Mouse (Mus musculus) kidney, postnatal 10 days (tissue): ENCODE data around the gene Tlcd2.

Source experiments
- DNase-seq: peaks from one replicate; pipeline ENCODE4 v3.0.0; 2021; ENCODE audit warnings: mixed read lengths

Tlcd2 gene

DNA sequence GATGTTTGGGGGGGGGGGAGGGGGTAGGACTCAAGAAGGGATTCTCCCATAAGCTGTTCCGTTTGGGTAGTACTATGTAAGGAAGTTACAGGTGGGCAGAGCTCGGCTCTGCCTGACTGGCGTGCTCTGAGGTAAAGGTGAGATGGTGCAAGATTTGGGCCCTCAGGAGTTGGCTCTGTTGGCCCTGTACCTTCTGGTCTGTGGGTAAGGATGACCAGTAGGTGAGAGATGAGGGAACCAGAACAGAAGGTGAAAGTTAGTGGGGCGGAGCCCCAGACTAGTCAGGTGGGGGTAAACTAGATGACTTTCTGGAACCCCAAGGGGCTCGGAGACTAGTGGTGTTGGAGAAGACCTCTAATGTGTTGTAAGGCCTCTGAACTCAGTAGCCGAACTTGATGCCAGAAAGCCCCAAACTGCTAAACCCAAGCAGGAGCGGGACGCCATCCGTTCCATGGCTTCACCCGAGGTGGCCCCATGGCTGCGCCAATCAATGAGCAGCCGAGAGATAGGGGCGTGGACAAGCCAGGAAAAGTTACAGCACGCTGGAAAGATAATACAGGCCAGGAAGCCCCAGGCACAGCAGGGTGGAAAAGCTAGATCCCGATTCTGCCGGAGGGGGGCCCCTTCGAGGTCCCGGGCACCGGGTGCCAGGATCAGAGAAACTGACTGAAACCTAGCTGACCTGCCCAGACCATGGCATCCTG is 6.1 kb downstream of the Tlcd2 start:
- DNase-seq, result peak; percentile 80

DNA sequence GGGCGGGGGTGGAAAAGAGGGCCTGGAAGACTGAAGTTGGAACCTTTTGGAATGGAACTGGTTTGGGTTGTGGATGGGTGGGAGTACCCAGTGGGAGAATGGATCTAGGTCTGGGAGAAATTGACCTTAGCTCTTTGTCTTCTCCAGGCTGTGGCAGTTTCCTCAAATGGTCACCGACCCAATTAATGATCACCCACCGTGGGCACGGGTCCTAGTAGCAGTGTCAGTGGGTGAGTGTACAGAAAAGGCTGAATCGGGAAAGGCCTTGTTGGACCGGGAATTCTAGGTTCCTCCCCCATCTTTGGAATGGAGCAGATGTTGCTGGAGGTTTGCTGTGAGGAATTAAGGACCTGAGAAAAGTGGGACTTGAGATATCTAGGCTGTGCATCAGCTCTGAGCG is 6.9 kb downstream of the Tlcd2 start:
- no peak for DNase-seq

DNA sequence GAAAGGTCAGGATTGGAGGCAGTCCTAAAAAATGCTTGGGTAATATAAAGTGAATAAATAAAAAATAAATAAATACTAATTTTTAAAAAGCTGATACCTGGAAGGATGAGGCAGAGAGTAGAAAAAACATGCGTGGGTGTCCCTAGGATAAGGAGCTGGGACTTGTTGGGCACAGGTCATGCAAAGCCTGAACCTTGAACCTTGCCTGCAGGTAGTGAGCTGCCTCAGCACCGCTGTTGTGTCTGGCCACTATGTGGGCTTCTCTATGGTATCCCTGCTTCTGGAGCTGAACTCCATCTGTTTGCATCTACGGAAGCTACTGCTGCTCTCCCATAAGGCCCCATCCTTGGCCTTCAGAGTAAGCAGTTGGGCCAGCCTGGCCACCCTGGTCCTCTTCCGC is 7.7 kb downstream of the Tlcd2 start:
- DNase-seq, result no peak

DNA sequence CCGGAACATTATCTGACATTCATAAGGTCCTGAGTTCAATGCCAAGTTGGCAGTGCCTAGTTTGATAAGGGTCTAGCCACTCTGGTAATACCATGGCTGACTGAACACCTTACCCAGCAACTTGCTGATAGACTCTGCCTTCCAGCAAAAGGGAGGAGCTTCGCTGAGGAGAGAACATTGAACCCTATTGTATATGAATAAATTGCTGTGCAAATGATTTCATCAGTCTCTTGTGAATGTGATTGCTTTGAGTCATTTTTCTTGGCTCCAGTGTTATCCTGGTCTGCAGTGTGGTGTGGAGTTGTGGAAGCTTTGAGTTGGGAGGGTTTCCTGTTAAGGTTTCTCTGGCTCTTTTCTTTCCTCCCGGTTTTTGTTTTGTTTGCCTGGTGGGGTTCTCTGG is 9.2 kb downstream of the Tlcd2 start:
- no peak for DNase-seq

DNA sequence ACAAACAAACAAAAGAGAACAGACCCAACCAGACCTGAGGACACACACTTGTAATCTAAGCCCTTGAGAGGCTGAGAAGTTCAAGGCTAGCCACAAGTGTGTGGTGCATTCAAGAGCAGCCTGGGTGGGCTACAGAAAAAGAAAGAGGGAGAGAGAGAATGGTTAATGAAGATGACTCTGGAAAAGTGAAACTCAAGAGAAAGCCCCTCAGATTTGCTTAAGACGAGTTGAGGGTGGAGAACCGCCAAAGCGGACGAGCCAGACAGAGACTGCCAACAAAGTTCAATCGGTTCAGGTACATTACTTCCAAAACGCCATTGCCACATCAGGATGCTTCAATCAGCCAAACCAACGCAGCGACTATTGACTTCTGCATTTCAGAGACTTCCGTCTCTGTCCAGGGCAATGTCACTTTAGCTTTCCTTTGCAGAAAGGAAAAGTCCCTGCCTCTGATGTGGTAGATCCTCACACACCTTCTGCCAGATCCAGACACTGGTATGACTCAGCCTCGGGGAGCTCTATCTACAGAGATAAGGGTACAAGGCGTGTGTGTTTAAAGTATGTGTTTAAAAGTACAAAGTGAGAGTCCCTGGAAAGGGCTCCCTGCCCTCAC is 11.1 kb downstream of the Tlcd2 start:
- no peak for DNase-seq

DNA sequence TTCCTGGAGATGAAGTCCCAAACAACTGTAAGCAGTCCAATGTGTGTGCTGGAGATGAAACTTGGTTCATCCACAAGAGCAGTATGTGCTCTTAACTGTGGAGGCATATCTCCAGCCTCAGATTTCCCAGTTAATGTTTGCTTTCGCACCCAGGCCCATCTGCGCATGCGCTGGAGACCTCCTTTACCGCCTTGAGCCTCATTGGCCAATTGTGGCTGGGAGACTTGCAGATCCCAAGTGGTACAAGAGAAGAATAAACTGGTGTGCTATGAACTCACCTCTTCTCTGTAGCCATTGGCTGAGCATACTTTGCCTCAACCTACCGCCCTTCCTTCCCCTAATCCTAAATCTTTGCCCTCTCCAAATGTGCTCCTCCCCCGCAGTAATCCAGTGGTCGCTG is 11.9 kb downstream of the Tlcd2 start:
- DNase-seq, result no peak

DNA sequence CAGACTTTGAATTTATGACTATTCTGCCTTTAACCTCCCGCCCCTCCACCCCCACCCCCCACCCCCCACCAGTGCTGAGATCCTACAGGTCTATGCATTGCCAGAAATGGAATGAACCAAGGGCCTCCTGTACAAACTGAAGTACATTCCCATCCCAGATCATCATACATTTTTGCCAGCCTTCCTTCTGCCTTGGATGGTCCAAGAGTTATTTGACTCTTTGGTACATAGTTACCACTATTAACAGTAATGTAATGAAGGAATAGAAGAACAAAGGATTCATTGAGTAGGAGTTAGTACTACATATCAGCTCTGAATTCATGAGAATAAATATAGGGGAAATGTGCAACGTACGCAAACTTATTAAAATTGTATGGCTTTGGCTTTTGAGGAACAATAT is 24.7 kb downstream of the Tlcd2 start:
- DNase-seq, result no peak

DNA sequence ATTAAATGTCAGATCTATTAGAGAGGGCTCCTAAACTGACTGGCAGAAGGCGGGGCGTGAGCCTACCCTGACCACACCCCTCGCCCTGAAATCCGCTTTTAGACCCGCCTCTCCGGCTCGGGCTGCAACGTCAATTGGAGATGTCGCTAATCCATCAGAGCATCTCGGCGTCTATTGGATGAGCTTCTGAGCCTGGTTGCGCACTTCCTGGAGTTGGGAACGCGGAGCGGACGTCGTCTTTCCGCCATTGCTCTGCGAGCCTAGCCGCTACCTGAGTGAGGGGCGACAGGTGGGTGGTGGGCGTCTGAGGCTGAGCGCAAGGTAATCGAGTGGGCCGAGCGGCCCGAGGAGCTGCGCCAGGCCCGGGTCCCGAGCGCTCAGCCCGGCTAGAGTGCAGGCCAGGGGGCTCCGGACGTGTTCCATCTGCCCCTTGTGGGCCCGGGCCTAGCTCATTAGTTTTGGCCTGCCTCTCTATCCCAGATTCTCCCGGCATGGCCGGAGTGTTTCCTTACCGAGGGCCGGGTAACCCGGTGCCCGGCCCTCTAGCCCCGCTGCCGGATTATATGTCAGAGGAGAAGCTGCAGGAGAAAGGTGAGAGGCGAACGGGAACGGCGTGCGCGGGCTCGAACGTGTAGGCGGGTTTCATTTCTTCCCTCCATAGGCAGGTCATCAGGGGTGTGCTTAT is 25.2 kb downstream of the Tlcd2 start, which contains the start of gene Prpf8:
Gene Prpf8 (plus strand): TSS at position 216 of the 685 bp plus-strand sequence.
- DNase-seq, result peak; percentile 97

DNA sequence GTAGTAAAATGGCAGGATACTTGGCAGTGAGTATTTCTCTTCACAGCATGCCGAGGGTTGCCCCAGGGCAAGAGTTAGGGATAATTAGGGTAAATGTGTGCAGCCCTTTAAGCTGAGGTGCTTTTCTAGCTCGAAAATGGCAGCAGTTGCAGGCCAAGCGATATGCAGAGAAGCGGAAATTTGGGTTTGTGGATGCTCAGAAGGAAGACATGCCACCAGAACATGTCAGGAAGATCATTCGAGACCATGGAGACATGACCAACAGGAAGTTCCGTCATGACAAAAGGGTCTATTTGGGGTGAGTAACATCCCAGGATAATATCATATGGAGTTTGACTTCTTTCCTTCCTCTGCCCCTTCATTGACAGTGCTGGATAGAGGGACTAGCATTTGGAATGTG is 26.0 kb downstream of the Tlcd2 start:
- DNase-seq, result no peak

DNA sequence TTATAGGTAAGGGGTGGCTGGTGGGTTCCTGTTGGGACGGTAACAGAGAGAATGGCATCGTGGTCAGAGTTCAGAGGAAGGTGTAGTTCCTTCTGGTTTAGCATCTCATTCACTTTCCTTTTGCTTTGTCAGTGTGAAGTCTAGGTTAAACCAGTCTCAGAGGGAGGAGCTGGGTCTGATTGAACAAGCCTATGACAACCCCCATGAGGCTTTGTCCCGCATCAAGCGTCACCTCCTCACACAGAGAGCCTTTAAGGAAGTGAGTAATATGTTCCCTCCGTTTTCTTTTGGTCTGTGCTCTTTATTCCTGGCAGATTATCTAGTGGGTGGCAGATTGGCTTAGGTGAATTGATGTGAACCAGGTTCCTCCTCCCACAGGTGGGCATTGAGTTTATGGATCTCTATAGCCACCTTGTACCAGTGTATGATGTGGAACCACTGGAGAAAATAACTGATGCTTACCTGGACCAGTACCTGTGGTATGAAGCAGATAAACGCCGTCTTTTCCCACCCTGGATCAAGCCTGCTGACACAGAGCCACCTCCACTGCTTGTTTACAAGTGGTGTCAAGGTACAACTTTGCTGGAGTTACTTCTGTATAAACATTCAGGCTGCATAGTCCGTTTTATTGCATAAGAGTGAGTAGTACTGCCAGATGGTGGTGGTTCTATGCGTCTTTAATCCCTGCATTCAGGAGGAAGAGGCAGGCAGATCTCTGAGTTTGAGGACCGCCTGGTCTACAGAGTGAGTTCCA is 33.0 kb downstream of the Tlcd2 start:
- no peak for DNase-seq

DNA sequence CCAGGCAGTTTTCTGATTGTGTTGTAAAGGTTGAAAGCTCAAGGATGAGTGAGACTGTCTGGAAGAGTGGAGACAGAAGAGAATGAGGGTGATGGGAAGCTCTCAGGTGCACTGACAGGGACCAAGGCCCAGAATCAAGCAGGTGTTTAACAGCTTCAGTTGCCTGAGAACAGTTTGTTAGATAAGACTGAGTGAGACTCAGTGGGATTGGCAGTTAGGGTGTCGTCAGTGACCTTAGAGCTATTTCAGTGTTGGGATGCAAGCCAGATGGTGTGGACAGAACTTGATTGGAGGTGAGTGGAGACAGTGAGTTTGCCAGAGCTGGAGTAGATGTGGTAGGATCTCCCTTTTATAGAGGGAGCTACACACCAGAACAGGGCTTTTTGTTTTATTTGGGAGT is 36.6 kb downstream of the Tlcd2 start:
- no peak for DNase-seq

DNA sequence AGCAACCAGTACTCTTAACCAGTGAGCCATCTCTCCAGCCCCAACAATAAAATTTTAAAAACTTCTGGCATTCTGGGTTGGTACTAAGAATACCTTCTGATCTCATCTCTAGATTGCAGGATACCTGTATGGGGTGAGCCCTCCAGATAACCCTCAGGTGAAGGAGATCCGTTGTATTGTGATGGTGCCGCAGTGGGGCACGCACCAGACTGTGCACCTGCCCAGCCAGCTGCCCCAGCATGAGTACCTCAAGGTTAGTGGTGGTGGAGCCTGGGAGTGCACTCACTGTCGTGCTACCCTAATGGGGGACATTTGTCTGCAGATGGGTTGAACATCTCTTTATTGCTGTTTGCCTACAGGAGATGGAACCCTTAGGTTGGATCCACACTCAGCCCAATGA is 46.6 kb downstream of the Tlcd2 start:
- DNase-seq, result no peak

DNA sequence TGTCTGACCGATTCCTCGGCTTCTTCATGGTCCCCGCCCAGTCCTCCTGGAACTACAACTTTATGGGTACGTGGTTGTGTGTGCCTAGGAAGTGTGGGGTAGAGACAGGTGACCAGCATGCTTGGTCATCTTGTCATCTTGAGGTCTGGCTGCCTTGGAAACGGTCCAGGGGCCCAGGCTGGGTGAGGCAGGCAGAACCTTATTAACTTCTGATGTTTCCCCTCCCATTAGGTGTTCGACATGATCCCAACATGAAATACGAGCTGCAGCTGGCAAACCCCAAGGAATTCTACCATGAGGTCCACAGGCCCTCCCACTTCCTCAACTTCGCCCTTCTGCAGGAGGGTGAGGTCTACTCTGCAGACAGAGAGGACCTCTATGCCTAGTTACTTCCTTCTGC is 47.4 kb downstream of the Tlcd2 start:
- no peak for DNase-seq

DNA sequence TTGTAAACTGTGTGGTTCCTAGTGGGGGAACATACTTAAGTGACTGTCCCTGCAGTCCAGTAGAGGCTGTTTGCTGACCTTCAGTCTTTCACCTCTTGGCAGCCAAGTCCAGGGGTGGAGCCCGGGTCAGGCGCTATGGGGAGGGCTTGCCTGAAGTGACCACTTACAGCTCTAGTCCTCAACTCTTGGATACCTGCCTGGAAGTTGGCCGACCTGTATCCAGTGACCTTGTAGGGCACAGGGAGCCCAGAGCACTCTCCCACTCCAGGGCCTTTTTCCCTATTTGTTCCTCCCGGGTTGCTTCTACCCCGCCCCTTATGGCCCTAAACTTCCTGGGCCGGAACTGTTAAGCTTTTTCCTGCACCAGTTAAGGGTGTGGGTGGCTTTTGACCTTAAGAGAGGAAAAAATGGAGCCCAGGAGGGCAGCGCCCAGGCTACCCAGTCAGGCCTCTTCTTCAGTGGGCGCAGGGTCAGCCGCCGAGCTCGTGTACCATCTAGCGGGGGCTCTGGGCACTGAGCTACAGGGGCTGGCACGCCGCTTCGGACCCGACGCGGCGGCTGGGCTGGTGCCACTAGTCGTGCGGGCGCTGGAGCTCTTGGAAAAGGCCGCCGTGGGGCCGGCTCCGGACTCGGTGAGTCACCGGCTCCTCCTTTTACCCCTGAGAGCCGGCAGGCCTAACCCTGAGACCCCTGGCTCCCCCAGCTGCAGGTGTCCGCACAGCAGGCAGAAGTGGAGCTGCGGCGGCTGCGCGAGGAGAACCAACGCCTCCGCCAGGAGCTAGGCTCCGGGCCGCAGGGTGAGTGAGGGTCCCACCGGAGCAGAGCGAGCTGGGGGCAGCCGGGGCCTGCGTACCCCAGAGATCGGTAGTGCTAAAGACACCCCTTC is 48.5 kb downstream of the Tlcd2 start, which contains the start of gene Rilp:
Gene Rilp (plus strand): TSS at position 354 of the 886 bp plus-strand sequence.
- DNase-seq, result peak; percentile 86

DNA sequence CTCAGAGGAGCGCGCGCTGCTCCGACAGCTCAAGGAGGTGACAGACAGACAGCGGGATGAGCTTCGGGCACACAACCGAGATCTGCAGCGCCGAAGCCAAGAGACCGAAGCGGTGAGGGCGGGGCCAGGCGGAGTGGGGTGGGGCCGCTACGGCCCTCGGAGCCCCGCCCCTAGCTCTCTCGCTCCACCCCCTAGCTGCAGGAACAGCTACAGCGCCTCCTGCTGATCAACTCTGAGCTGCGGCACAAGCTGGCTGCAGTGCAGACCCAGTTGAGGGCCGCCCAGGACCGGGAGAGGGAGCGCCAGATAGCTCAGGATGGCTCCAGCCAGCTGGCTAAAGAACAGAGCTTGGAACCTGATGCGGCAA is 49.1 kb downstream of the Tlcd2 start:
- DNase-seq, result peak; percentile 98

DNA sequence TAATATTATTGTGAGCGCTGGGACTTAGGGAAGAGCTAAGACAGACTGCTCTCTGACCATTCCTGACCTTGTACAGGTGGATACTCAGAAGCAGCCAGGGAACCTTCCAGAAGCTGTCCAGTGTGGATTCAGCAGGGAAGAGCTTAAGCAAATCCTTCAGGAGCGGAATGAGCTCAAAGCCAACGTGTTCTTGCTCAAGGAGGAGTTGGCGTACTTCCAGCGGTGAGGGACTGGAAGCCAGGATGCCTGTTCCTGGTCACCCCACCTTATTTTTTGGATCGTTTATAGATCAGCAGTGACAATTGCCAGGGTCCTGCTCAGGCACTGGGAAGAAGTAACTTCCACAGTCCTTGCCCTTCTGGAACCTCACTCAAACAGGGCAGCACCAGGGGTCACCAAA is 49.7 kb downstream of the Tlcd2 start:
- peak; percentile 68 for DNase-seq

DNA sequence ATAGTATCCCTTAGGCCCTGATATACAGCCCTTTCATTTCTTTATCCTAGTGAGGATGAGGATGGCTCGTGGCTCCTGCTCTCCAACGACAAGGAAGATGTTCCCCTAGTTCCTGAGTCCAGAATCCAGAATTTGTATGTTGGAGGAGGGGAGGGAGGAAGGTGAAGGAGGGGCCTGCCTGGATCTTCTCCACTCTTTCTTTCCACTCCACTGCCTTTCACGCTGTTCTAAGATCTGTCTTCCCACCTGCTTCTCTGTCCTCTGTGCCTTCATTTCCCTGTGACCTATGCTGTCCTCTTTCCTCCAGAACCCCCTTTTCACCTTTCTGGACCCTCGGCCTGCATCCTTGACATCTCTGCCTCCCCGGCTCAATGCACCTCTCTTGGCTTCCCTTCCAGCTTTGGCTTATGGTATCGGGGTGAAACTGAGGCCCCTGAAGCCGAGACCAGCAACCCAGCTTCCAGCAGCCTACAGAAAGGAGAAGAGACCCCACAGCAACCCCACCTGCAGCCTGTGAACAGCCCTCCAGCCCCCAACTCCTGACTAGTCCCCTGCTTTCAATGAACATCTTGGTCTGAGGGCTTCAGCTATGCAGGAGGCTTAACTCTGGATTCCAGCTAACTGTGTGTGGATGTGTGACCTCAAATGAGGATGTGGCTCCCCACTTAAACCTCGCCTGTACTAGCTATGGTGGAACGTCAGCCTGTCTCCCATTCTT is 50.9 kb downstream of the Tlcd2 start:
- no peak for DNase-seq

DNA sequence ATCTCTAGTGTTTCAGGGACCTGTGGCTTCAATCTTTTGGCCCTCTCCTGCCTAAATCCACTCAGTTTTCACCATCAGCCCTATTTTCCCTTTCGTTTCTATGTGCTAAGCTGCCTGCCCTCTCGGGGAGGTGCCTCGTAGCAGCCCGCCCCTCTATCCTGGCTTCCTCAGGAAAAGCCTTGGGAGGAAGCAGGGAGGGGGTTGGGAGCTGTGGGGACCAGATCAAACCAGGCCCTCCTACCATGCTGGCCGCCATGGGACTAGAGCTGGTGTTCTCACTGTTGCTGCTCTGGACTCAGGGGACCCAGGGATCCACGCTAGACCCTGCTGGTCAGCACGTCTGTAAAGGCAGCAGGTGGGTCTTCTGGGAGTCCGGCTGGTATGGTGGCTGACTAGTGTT is 51.8 kb downstream of the Tlcd2 start, which contains the start of gene Scarf1:
Gene Scarf1 (plus strand): TSS at position 205 of the 400 bp plus-strand sequence.
- peak; percentile 83 for DNase-seq

DNA sequence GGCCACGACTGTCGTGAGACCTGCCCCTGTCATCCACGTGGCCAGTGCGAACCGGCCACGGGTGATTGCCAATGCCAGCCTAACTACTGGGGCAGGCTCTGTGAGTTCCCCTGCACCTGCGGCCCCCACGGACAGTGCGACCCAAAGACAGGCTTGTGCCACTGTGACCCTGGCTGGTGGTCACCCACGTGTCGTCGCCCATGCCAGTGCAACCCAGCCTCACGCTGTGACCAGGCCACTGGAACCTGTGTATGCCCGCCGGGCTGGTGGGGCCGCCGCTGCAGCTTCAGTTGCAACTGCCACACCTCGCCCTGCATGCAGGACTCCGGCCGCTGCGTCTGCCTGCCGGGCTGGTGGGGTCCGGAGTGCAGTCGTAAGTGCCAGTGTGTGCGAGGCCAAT is 53.7 kb downstream of the Tlcd2 start:
- no peak for DNase-seq

DNA sequence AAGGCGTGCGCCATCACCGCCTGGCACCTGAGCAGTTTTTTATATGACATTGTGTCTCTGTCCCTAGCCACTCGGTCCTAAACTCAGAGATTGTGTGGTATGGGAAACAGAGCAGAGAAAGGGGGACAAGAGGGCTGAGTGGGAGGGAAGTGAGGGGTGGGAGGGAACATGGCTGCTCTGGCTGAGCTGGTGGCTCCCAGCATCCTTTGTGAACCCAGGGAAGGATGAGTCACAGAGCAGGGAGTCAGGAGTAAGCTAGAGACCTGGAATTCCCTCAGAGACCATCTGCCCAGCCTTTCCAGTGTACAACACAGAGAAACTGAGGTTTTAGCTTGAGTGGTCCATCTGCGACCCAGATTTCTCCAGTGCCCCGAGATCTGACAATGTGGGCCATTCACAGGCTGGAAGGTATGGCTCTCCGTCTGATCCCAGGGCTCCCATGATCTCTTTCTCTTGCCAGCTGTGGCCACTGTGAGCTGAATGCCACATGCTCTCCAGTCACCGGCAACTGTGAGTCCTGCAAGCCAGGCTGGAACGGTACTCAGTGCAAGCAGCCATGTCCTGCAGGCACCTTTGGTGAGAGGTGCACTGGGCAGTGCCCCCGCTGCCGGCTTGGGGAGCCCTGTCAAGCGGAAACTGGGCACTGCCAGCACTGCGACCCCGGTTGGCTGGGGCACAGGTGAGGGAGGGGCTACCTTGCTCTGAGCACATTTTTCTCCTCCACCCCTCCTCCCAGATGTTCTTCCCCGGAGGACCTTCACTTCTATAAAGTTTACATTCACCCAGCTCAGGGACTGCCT is 58.5 kb downstream of the Tlcd2 start:
- DNase-seq, result peak; percentile 45
